Mouse (Mus musculus) olfactory bulb, adult 2 months (tissue): ENCODE measurements around the gene Zbtb42. TPM values are rescaled to one million over a fixed set of nuclear protein-coding genes. Genes with fewer than 3 reads are reported as not detected.

ENCODE experiments used
- H3K27ac ChIP-seq: fragments of 200-500 bp; 2 replicates; pipeline ENCODE4 v1.5.1; 2012; ENCODE audit warnings: low read depth, low read length; ENCODE audit not compliant: insufficient read depth
- H3K4me1 ChIP-seq: fragments of 200-500 bp; 2 replicates; pipeline ENCODE4 v1.6.1; 2012; ENCODE audit warnings: low read length; ENCODE audit not compliant: control insufficient read depth, insufficient read depth
- H3K4me3 ChIP-seq: fragments of 200-500 bp; 2 replicates; pipeline ENCODE4 v1.5.1; 2012; ENCODE audit warnings: mild to moderate bottlenecking, low read depth, low read length, moderate library complexity; ENCODE audit not compliant: insufficient read depth
- CTCF ChIP-seq: fragments of 200-500 bp; IDR thresholded peaks from 2 replicates; pipeline ENCODE4 v1.5.1; 2012; ENCODE audit warnings: low read depth, mild to moderate bottlenecking, low read length, moderate library complexity; ENCODE audit not compliant: insufficient read depth
- POLR2A ChIP-seq: fragments of 200-500 bp; IDR thresholded peaks from 2 replicates; pipeline ENCODE4 v1.6.1; 2012; ENCODE audit warnings: mild to moderate bottlenecking, low read depth, low read length, moderate library complexity; ENCODE audit not compliant: insufficient read depth
- WGBS: fragments of 180-500 bp; shearing (Covaris S2); methylation state at CpG from one replicate; pipeline ENCODE4 v1.1.7; 2018; 5-methylcytosine and 5-hydroxymethylcytosine counted together
- polyA plus RNA-seq: library from polyadenylated mRNA; stranded (reverse); fragments of >200 nt; gene quantifications from 2 replicates; pipeline ENCODE4 v1.2.4, GENCODE M21; 2012; ENCODE audit warnings: low replicate concordance; ENCODE audit not compliant: missing spikeins, insufficient read depth, insufficient read length

Zbtb42 gene
- polyA plus RNA-seq, 1 experiment, result not detected

GRCm38 (mm10) chr12:112643126-112643525 is 35.5 kb upstream of the Zbtb42 start:
- Histone ChIP-seq H3K27ac (no peak overlapping the region), H3K4me1 (peaks cover 25% of the 10 kb centered on the region), H3K4me3 (no peak overlapping the region)
- WGBS, result 92% methylated on average over 6 of the region's 6 CpGs
- TF ChIP-seq CTCF (no peak), POLR2A (no peak)

- H3K4me3 ChIP-seq, result peak within 1 kb of the TSS; percentile 82
- TF ChIP-seq CTCF (no peak), POLR2A (no peak)
- H3K4me1 ChIP-seq, result peaks cover 35% of the 10 kb centered on the region
- under 1% methylated on average over 45 of the region's 46 CpGs for WGBS
- H3K27ac ChIP-seq, result peak within 1 kb of the TSS; percentile 29; the same call in 1 of the 2 replicates
These were observed 34.3 kb upstream of the Zbtb42 start, which contains the start of gene Siva1 for GRCm38 (mm10) chr12:112644180-112644854. TSS of gene Siva1 (plus strand) at chr12:112644679.

GRCm38 (mm10) chr12:112644855-112645506 is 33.6 kb upstream of the Zbtb42 start:
- TF ChIP-seq CTCF, result no peak
- TF ChIP-seq POLR2A, result peak; percentile 78
- Histone ChIP-seq H3K27ac (peak overlapping the region; percentile 29; the same call in 1 of the 2 replicates), H3K4me3 (peak overlapping the region; percentile 82), H3K4me1 (peaks cover 35% of the 10 kb centered on the region)
- WGBS, result under 1% methylated on average over 75 of the region's 75 CpGs

GRCm38 (mm10) chr12:112646139-112646538 is 32.5 kb upstream of the Zbtb42 start:
- H3K4me3 ChIP-seq, result no peak overlapping the region
- TF ChIP-seq POLR2A (no peak), CTCF (no peak)
- H3K27ac ChIP-seq, result no peak overlapping the region
- WGBS, result 38% methylated on average over 6 of the region's 6 CpGs
- H3K4me1 ChIP-seq, result peaks cover 35% of the 10 kb centered on the region

GRCm38 (mm10) chr12:112648081-112648480 is 30.5 kb upstream of the Zbtb42 start:
- WGBS, result 47% methylated on average over 5 of the region's 5 CpGs

GRCm38 (mm10) chr12:112651778-112652439 is 26.7 kb upstream of the Zbtb42 start:
- no peak for TF ChIP-seq POLR2A
- TF ChIP-seq CTCF, result no peak
- Histone ChIP-seq H3K4me3 (no peak overlapping the region), H3K4me1 (peaks cover 21% of the 10 kb centered on the region), H3K27ac (no peak overlapping the region)
- WGBS, result 50% methylated on average over 5 of the region's 5 CpGs

More at GRCm38 (mm10) chr12:112648081-112648480, 30.5 kb upstream of the Zbtb42 start:
- H3K4me1 ChIP-seq, result peaks cover 35% of the 10 kb centered on the region
- peak overlapping the region; percentile 83 for H3K27ac ChIP-seq
- no peak overlapping the region for H3K4me3 ChIP-seq
- TF ChIP-seq POLR2A (no peak), CTCF (no peak)

- no peak overlapping the region for H3K4me3 ChIP-seq
- peaks cover 12% of the 10 kb centered on the region for H3K4me1 ChIP-seq
- TF ChIP-seq CTCF (0 out of 2 replicates have a peak, but pooled peaks have one; percentile 18), POLR2A (no peak)
- WGBS, result 44% methylated on average over 7 of the region's 7 CpGs
- H3K27ac ChIP-seq, result no peak overlapping the region
These were observed 25.3 kb upstream of the Zbtb42 start for GRCm38 (mm10) chr12:112653157-112653824.

GRCm38 (mm10) chr12:112654076-112654475 is 24.6 kb upstream of the Zbtb42 start:
- TF ChIP-seq POLR2A (no peak), CTCF (no peak)
- peaks cover 4% of the 10 kb centered on the region for H3K4me1 ChIP-seq
- 91% methylated on average over 5 of the region's 5 CpGs for WGBS
- H3K4me3 ChIP-seq, result no peak overlapping the region
- H3K27ac ChIP-seq, result no peak overlapping the region

GRCm38 (mm10) chr12:112658619-112659018 is 20.0 kb upstream of the Zbtb42 start:
- Histone ChIP-seq H3K4me3 (no peak overlapping the region), H3K4me1 (peaks cover 5% of the 10 kb centered on the region), H3K27ac (no peak overlapping the region)
- 79% methylated on average over 7 of the region's 7 CpGs for WGBS
- TF ChIP-seq POLR2A, result no peak
- no peak for TF ChIP-seq CTCF
